Mouse (Mus musculus): ENCODE results near the gene Sec1. TPM values are rescaled to one million over a fixed set of nuclear protein-coding genes. Genes with fewer than 3 reads are reported as not detected.
"Not testable (repeated sequence)": the region's sequence is repeated elsewhere in the genome, so short reads cannot be mapped to it uniquely, and the experiment has no call there.

Gene Sec1
- polyA plus RNA-seq, 1 experiment: not detected

DNA sequence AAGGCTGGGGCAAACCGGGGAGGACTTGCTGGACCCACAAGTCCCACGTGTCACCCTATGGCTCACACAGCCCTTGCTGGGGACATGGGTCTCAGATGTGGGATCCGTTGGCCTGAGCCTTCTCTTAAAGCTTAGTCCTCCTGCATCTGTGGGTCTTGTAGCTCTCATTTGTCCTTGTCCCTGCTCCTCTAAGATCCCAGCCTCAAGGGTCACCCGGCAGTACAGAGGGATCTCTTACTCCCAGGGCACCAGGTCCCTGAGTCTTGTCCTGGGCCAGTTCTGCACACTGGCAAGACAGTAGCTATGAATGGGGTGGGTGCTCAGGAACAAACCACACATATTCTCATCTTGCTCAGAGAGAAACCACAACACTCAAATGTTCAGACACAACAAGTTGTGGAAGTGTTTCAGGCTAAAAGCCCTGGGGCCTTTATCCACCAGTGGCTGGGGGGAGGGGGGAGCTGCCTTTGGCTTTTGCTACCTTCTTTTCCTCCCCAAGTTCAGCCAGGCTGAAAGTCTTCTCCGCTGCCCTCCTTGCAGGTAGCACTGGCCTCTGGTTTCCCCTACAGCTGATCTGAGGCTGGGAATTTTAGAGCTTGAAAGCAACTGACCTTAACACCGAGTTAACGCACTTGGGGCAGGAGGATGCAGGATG lies 10.7 kb downstream of the Sec1 start, which contains the start of gene Ntn5:
Ntn5 (plus strand) TSS at position 627 of the 655 bp plus-strand sequence.
- Histone ChIP-seq H3K4me3 (ENCODE audit: insufficient read depth, low read depth, low read length) (no peak within 1 kb of the TSS), H3K4me1 (ENCODE audit: control insufficient read depth, insufficient read depth, insufficient read length, low read length) (peaks cover 24% of the 10 kb centered on the region), H3K27ac (replicated peaks; ENCODE audit: low read depth, low read length) (no peak within 1 kb of the TSS)

DNA sequence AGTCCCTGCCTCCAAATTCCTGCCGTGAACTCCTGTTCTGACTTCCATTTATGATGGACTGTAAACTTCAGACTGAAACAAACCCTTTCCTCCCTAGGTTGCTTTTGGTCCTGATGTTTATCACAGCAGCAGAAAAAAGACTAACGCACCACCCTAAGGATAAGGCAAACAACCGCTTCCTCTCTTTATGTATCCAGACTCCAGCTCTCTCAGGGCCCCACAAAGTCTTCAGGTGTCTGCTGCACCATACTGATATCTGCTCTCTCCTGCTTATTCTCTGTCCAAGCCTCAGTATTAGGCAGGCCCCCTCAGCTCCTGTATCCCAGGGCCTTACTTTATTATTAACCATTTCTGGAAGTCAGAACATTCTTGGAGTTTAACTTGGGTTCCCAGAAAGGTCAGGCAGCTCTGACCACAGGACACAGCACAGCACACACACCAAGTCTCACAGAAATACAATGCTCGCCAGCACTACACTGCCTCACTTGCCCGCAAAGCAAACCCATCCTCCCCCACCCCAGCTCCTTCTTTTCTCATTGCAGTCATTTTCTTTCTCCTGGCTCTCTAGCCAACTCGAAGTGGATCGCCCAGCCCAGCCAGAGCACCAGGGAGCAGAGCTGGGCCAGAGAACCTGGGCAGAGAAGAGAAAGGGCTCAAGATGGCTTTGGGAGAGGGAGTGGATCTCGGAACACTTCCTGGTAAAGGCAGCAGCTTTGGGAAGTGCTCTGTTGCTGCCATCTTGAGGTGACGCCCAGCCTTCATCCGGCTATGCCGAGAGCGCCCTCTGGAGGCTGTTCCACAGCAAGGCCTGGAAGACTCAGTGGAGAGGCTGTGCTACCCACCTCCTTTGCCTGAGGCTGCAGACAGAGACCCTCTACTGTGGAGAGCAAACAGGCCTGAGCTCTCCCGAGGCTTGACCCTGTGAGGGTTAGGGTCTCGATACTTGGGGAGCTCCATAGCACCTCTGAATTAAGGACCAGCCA lies 11.8 kb downstream of the Sec1 start:
- Histone ChIP-seq H3K4me3 (ENCODE audit: insufficient read depth, low read depth, low read length) (peak overlapping the region; percentile 32), H3K4me1 (ENCODE audit: control insufficient read depth, insufficient read depth, insufficient read length, low read length) (peaks cover 24% of the 10 kb centered on the region), H3K27ac (replicated peaks; ENCODE audit: low read depth, low read length) (peak overlapping the region; percentile 72)

- H3K4me3 ChIP-seq (ENCODE audit: insufficient read depth, low read depth, low read length): no peak overlapping the region
- H3K4me1 ChIP-seq (ENCODE audit: control insufficient read depth, insufficient read depth, insufficient read length, low read length): peaks cover 24% of the 10 kb centered on the region
- peak overlapping the region; percentile 94 for H3K27ac ChIP-seq (replicated peaks; ENCODE audit: low read depth, low read length)
These were observed 13.0 kb downstream of the Sec1 start for GRCm38 (mm10) chr7:45681046-45681736.

- Histone ChIP-seq H3K27ac (replicated peaks; ENCODE audit: low read depth, low read length) (peak overlapping the region; percentile 94), H3K4me1 (ENCODE audit: control insufficient read depth, insufficient read depth, insufficient read length, low read length) (peaks cover 24% of the 10 kb centered on the region), H3K4me3 (ENCODE audit: insufficient read depth, low read depth, low read length) (no peak overlapping the region)
These were observed 14.1 kb downstream of the Sec1 start for GRCm38 (mm10) chr7:45679966-45680621.

DNA sequence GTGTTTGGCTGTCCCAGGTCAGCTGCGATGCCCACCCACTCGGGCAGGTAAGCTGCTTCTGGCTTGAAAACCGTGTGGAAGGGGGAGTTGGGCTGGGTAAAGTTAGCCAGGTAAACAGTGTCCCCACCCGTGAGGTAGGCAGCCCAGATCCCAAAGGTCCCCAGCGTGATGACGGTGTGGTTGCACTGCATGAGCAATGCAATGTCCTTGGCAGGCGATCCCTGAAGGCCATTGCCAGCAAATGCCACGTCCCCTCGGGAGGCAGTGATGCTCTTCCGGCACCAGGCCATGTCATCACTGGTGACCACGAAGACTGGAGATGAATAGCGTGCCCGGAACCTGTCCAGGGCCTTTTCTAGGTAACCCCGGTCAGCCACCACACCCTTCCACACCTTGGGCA lies 15.7 kb downstream of the Sec1 start:
- Histone ChIP-seq H3K4me1 (ENCODE audit: control insufficient read depth, insufficient read depth, insufficient read length, low read length) (peaks cover 24% of the 10 kb centered on the region), H3K4me3 (ENCODE audit: insufficient read depth, low read depth, low read length) (no peak overlapping the region), H3K27ac (replicated peaks; ENCODE audit: low read depth, low read length) (no peak overlapping the region)

GRCm38 (mm10) chr7:45677627-45678295 lies 16.4 kb downstream of the Sec1 start:
- H3K4me3 ChIP-seq (ENCODE audit: insufficient read depth, low read depth, low read length): no peak overlapping the region
- no peak overlapping the region for H3K27ac ChIP-seq (replicated peaks; ENCODE audit: low read depth, low read length)
- peaks cover 24% of the 10 kb centered on the region for H3K4me1 ChIP-seq (ENCODE audit: control insufficient read depth, insufficient read depth, insufficient read length, low read length)

GRCm38 (mm10) chr7:45668921-45669320 lies 25.3 kb downstream of the Sec1 start:
- H3K4me1 ChIP-seq (ENCODE audit: control insufficient read depth, insufficient read depth, insufficient read length, low read length): no peaks in the 10 kb centered on the region
- H3K27ac ChIP-seq (replicated peaks; ENCODE audit: low read depth, low read length): no peak overlapping the region
- H3K4me3 ChIP-seq (ENCODE audit: insufficient read depth, low read depth, low read length): no peak overlapping the region

DNA sequence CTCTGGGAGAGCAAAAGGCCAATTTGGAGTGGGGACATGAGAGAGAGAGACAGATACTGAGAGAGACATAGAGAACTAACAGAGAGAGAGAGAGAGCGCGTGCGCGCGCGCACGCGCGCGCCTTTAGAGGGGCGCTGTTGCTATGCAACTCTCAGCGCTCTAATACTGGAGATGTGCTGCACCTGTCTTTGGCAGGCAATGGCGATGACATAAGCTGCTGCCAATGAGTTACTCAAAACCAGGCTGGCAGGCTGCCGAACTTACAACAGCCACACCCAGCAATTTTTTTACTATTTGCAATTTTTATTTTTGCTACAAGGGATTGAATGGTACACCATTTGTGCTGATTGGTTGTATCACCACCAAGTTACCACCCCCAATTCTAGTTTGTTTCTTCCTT lies 26.4 kb downstream of the Sec1 start:
- H3K4me3 ChIP-seq (ENCODE audit: insufficient read depth, low read depth, low read length): no peak overlapping the region
- H3K27ac ChIP-seq (replicated peaks; ENCODE audit: low read depth, low read length): no peak overlapping the region
- no peaks in the 10 kb centered on the region for H3K4me1 ChIP-seq (ENCODE audit: control insufficient read depth, insufficient read depth, insufficient read length, low read length)

GRCm38 (mm10) chr7:45666161-45666560 lies 28.0 kb downstream of the Sec1 start, which contains the start of gene Fut2:
Gene Fut2, minus strand, starts transcription at chr7:45666394.
- no peaks in the 10 kb centered on the region for H3K4me1 ChIP-seq (ENCODE audit: control insufficient read depth, insufficient read depth, insufficient read length, low read length)
- no peak within 1 kb of the TSS for H3K27ac ChIP-seq (replicated peaks; ENCODE audit: low read depth, low read length)

DNA sequence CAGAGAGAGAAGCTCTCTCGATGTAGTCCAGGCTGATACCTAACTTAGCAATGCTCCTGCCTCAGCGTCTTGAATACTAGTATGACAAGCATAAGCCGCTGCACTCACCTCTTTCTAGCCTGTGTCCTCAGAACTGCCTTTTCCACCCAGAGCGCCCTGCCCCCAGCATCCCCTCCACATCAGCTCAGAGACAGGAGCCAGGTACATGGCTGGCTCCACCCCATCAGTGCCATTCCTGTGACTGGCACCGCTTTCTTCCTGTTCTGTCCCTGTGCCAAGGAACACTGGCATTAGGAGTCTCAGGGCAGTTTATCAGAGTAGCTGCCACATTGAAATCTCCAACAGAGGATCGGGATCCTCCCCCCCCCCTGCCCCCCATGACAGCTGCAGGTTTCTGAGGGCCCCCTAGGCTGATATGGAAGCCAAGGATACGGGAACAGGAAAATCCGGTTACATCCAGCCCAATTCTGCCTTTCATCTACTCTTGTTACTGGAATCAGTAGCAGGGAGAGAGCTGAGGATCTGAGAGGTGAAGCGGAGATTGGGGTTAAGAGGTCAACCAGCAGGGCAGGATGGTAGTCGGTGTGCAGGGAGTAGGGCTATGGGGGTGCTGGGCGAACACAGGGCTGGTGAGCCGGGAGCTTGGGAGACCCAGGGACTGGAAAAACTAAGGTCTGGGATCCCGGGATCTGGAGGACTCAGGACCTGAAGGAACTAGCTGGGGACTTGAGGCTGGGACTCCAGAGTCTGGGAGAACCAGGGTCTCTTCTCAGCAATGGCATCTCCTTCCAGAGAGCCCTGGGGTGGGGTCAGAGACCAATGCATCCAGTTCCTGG lies 28.7 kb downstream of the Sec1 start:
- Histone ChIP-seq H3K4me1 (ENCODE audit: control insufficient read depth, insufficient read depth, insufficient read length, low read length) (no peaks in the 10 kb centered on the region), H3K4me3 (ENCODE audit: insufficient read depth, low read depth, low read length) (no peak overlapping the region), H3K27ac (replicated peaks; ENCODE audit: low read depth, low read length) (no peak overlapping the region)

More at GRCm38 (mm10) chr7:45666161-45666560, 28.0 kb downstream of the Sec1 start, which contains the start of gene Fut2:
- no peak within 1 kb of the TSS for H3K4me3 ChIP-seq (ENCODE audit: insufficient read depth, low read depth, low read length)

DNA sequence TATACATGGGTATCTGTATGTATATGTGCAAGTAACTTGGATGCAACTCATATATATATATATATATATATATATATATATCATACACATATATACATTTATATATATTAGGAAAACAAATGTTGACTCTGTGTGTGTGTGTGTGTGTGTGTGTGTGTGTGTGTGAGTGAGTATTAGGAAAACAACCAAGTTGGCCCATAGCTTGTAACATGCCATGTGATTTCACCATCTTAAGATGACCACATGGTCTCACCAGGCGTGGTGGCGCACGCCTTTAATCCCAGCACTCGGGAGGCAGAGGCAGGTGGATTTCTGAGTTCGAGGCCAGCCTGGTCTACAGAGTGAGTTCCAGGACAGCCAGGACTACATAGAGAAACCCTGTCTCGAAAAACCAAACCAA lies 32.5 kb downstream of the Sec1 start:
- H3K27ac ChIP-seq (replicated peaks; ENCODE audit: low read depth, low read length); H3K4me3 ChIP-seq (ENCODE audit: insufficient read depth, low read depth, low read length); H3K4me1 ChIP-seq (ENCODE audit: control insufficient read depth, insufficient read depth, insufficient read length, low read length): not testable (repeated sequence)

GRCm38 (mm10) chr7:45660746-45661478 lies 33.3 kb downstream of the Sec1 start:
- H3K27ac ChIP-seq (replicated peaks; ENCODE audit: low read depth, low read length): no peak overlapping the region
- H3K4me3 ChIP-seq (ENCODE audit: insufficient read depth, low read depth, low read length): no peak overlapping the region
- H3K4me1 ChIP-seq (ENCODE audit: control insufficient read depth, insufficient read depth, insufficient read length, low read length): no peaks in the 10 kb centered on the region

DNA sequence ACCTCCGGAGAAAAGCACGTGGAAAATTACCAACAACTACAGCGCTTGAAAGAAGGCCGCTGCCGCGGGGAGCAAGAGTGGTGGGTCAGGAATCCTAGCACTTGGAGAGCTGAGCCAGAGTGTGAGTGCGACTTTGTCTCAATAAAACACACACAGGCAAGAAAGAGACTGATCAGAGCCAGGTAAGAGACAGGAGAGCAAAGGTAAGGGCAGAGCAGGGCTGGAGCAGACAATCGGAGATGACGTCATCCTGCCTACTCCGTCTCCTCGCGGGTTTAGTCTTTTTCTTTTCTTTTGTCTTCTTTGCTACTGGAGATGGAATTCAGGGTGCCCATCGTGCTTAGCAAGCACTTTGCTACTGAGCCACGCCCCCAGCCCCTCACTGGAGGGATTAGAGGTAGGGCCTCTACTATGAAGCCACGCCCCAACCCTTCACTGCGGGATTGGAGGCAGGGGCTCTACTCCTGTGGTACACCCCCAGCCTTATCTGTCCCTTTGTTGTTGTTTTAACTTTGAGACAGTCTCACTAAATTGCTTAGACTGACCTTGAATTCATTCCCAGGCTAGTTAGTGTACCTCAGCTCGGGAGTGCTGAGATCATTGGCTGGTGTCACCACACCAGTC lies 39.7 kb downstream of the Sec1 start:
- Histone ChIP-seq H3K4me3 (ENCODE audit: insufficient read depth, low read depth, low read length) (peak overlapping the region; percentile 40; the same call in 1 of the 2 replicates), H3K27ac (replicated peaks; ENCODE audit: low read depth, low read length) (no peak overlapping the region), H3K4me1 (ENCODE audit: control insufficient read depth, insufficient read depth, insufficient read length, low read length) (no peaks in the 10 kb centered on the region)
